Mouse (Mus musculus): Measurements from ENCODE around the gene Ndufa11. TPM values are rescaled to one million over a fixed set of nuclear protein-coding genes. Genes with fewer than 3 reads are reported as not detected.

Ndufa11 gene
- polyA plus RNA-seq, 1 experiment, result 181 TPM

GRCm38 (mm10) chr17:56758132-56758531 is 40.6 kb downstream of the Ndufa11 start:
- DNase-seq (ENCODE audit: low read depth in 1 of 2, low spot score in 2 of 2), result peak; percentile 41 to 72
- no peaks in the 10 kb centered on the region for H3K36me3 ChIP-seq (ENCODE audit: control insufficient read depth, insufficient read depth, low read length)
- no peak overlapping the region for H3K4me3 ChIP-seq (ENCODE audit: extremely low read depth, insufficient read depth, insufficient read length)
- H3K27ac ChIP-seq (ENCODE audit: insufficient read depth, low read length), result no peak overlapping the region
- TF ChIP-seq CTCF (IDR thresholded peaks at IDR 0.05; ENCODE audit: extremely low read depth, insufficient read depth, insufficient read length, insufficient replicate concordance) (0 out of 2 replicates have a peak, but pooled peaks have one; percentile 35), POLR2A (IDR thresholded peaks at IDR 0.05; ENCODE audit: low read depth, low read length) (no peak)
- H3K27me3 ChIP-seq (ENCODE audit: control insufficient read depth, insufficient read depth, low read length), result peaks cover 16% of the 10 kb centered on the region
- WGBS, result 7% methylated on average over 12 of the region's 12 CpGs
- H3K4me1 ChIP-seq (ENCODE audit: control insufficient read depth, insufficient read depth, insufficient read length), result peaks cover 19% of the 10 kb centered on the region

GRCm38 (mm10) chr17:56759261-56759660 is 41.7 kb downstream of the Ndufa11 start:
- Histone ChIP-seq H3K27me3 (ENCODE audit: control insufficient read depth, insufficient read depth, low read length) (peaks cover 14% of the 10 kb centered on the region), H3K27ac (ENCODE audit: insufficient read depth, low read length) (no peak overlapping the region), H3K4me3 (ENCODE audit: extremely low read depth, insufficient read depth, insufficient read length) (no peak overlapping the region), H3K4me1 (ENCODE audit: control insufficient read depth, insufficient read depth, insufficient read length) (peaks cover 21% of the 10 kb centered on the region), H3K36me3 (ENCODE audit: control insufficient read depth, insufficient read depth, low read length) (no peaks in the 10 kb centered on the region)
- 85% methylated on average over 7 of the region's 7 CpGs for WGBS
- DNase-seq (ENCODE audit: low read depth in 1 of 2, low spot score in 2 of 2), result no peak
- no peak for TF ChIP-seq CTCF (IDR thresholded peaks at IDR 0.05; ENCODE audit: extremely low read depth, insufficient read depth, insufficient read length, insufficient replicate concordance)
- no peak for TF ChIP-seq POLR2A (IDR thresholded peaks at IDR 0.05; ENCODE audit: low read depth, low read length)

GRCm38 (mm10) chr17:56761077-56761476 is 43.5 kb downstream of the Ndufa11 start:
- Histone ChIP-seq H3K4me1 (ENCODE audit: control insufficient read depth, insufficient read depth, insufficient read length) (peaks cover 26% of the 10 kb centered on the region), H3K36me3 (ENCODE audit: control insufficient read depth, insufficient read depth, low read length) (no peaks in the 10 kb centered on the region)

GRCm38 (mm10) chr17:56761991-56762410 is 44.4 kb downstream of the Ndufa11 start:
- H3K4me1 ChIP-seq (ENCODE audit: control insufficient read depth, insufficient read depth, insufficient read length), result peaks cover 23% of the 10 kb centered on the region
- peak overlapping the region; percentile 67 for H3K4me3 ChIP-seq (ENCODE audit: extremely low read depth, insufficient read depth, insufficient read length)
- H3K27me3 ChIP-seq (ENCODE audit: control insufficient read depth, insufficient read depth, low read length), result peaks cover 4% of the 10 kb centered on the region
- peak overlapping the region; percentile 71; the same call in 1 of the 2 replicates for H3K27ac ChIP-seq (ENCODE audit: insufficient read depth, low read length)
- under 1% methylated on average over 27 of the region's 28 CpGs for WGBS
- peak; percentile 75 to 89 for DNase-seq (ENCODE audit: low read depth in 1 of 2, low spot score in 2 of 2)
- H3K36me3 ChIP-seq (ENCODE audit: control insufficient read depth, insufficient read depth, low read length), result peaks cover 5% of the 10 kb centered on the region; the same call in 1 of the 2 replicates
- TF ChIP-seq CTCF (IDR thresholded peaks at IDR 0.05; ENCODE audit: extremely low read depth, insufficient read depth, insufficient read length, insufficient replicate concordance) (no peak), POLR2A (IDR thresholded peaks at IDR 0.05; ENCODE audit: low read depth, low read length) (peak; percentile 29; the same call in 1 of the 2 replicates)

More at GRCm38 (mm10) chr17:56761077-56761476, 43.5 kb downstream of the Ndufa11 start:
- DNase-seq (ENCODE audit: low read depth in 1 of 2, low spot score in 2 of 2), result no peak
- no peak overlapping the region for H3K4me3 ChIP-seq (ENCODE audit: extremely low read depth, insufficient read depth, insufficient read length)
- H3K27me3 ChIP-seq (ENCODE audit: control insufficient read depth, insufficient read depth, low read length), result peaks cover 9% of the 10 kb centered on the region
- no peak for TF ChIP-seq POLR2A (IDR thresholded peaks at IDR 0.05; ENCODE audit: low read depth, low read length)
- TF ChIP-seq CTCF (IDR thresholded peaks at IDR 0.05; ENCODE audit: extremely low read depth, insufficient read depth, insufficient read length, insufficient replicate concordance), result no peak
- 80% methylated on average over 3 of the region's 3 CpGs for WGBS
- no peak overlapping the region for H3K27ac ChIP-seq (ENCODE audit: insufficient read depth, low read length)

- no peak overlapping the region for H3K4me3 ChIP-seq (ENCODE audit: extremely low read depth, insufficient read depth, insufficient read length)
- no peak overlapping the region for H3K27ac ChIP-seq (ENCODE audit: insufficient read depth, low read length)
- H3K36me3 ChIP-seq (ENCODE audit: control insufficient read depth, insufficient read depth, low read length), result peaks cover 10% of the 10 kb centered on the region
- peaks cover 17% of the 10 kb centered on the region for H3K4me1 ChIP-seq (ENCODE audit: control insufficient read depth, insufficient read depth, insufficient read length)
- 53% methylated on average over 27 of the region's 27 CpGs for WGBS
- peak; percentile 57 to 61 for DNase-seq (ENCODE audit: low read depth in 1 of 2, low spot score in 2 of 2)
- no peaks in the 10 kb centered on the region for H3K27me3 ChIP-seq (ENCODE audit: control insufficient read depth, insufficient read depth, low read length)
- TF ChIP-seq CTCF (IDR thresholded peaks at IDR 0.05; ENCODE audit: extremely low read depth, insufficient read depth, insufficient read length, insufficient replicate concordance), result peak; percentile 60; the same call in 1 of the 2 replicates
- no peak for TF ChIP-seq POLR2A (IDR thresholded peaks at IDR 0.05; ENCODE audit: low read depth, low read length)
These were observed 45.5 kb downstream of the Ndufa11 start for GRCm38 (mm10) chr17:56762769-56763731.

- peak overlapping the region; percentile 85; the same call in 1 of the 2 replicates for H3K27ac ChIP-seq (ENCODE audit: insufficient read depth, low read length)
- H3K27me3 ChIP-seq (ENCODE audit: control insufficient read depth, insufficient read depth, low read length), result no peaks in the 10 kb centered on the region
- H3K4me1 ChIP-seq (ENCODE audit: control insufficient read depth, insufficient read depth, insufficient read length), result peaks cover 17% of the 10 kb centered on the region
- WGBS, result 73% methylated on average over 8 of the region's 8 CpGs
- no peak for TF ChIP-seq CTCF (IDR thresholded peaks at IDR 0.05; ENCODE audit: extremely low read depth, insufficient read depth, insufficient read length, insufficient replicate concordance)
- TF ChIP-seq POLR2A (IDR thresholded peaks at IDR 0.05; ENCODE audit: low read depth, low read length), result no peak
- H3K36me3 ChIP-seq (ENCODE audit: control insufficient read depth, insufficient read depth, low read length), result peaks cover 16% of the 10 kb centered on the region
- H3K4me3 ChIP-seq (ENCODE audit: extremely low read depth, insufficient read depth, insufficient read length), result no peak overlapping the region
- DNase-seq (ENCODE audit: low read depth in 1 of 2, low spot score in 2 of 2), result no peak
These were observed 46.2 kb downstream of the Ndufa11 start for GRCm38 (mm10) chr17:56763741-56764250.
